Mouse (Mus musculus): ENCODE results near the gene Pde10a.

The Pde10a gene

DNA sequence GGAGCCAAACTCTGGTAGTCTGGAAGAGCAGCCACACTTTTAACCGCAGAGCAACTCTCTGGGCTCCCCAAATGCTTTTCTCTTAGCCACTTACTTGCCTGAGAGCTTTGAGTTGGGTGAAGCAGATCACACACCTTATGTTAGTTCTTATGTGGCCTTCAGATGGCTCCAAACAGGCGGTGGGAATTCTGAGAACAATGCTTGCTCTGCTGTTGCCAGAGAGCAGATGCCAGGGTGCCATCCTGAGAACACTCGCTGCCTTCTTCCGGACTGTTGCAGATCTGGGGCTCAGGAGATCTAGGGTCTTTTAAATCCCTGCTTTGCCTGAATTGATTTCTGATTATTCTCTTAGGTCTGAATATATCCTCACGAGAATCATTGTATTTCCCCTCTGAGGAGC lies 359.5 kb downstream of the Pde10a start:
- no peaks in the 10 kb centered on the region for H3K36me3 ChIP-seq (ENCODE audit: insufficient read depth, low read length)
- no peaks in the 10 kb centered on the region for H3K4me1 ChIP-seq (replicated peaks; ENCODE audit: low read depth, low read length)
- H3K27me3 ChIP-seq (ENCODE audit: insufficient read depth, low read length): 0 out of 2 replicates have a peak, but pooled peaks cover 3% of the 10 kb centered on the region
- no peak for TF ChIP-seq CTCF (conservative IDR thresholded peaks at IDR 0.05; ENCODE audit: low read length)
- no peak overlapping the region for H3K4me3 ChIP-seq (replicated peaks; ENCODE audit: low read length)
- H3K9me3 ChIP-seq (ENCODE audit: low read length): no peaks in the 10 kb centered on the region

DNA sequence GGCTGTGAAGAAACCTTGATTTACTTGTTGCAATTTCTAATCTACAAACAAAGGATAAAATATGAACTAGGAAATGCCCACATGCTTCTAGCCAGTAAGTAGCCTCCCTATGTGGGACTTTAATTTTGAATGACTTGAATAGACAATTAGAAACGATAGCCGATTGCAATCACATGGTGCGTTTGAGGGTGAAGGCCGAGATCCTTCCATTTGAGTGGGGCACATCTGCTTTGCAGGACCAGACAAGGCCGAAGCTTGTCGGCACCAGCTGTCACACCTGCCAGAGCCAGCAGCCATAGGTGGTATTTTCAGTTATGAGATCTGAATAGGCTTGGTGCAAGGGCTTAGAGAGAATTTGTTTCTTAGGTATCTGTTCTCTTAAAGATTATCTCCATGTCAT lies 360.7 kb downstream of the Pde10a start:
- H3K4me3 ChIP-seq (replicated peaks; ENCODE audit: low read length): no peak overlapping the region
- H3K4me1 ChIP-seq (replicated peaks; ENCODE audit: low read depth, low read length): no peaks in the 10 kb centered on the region
- H3K36me3 ChIP-seq (ENCODE audit: insufficient read depth, low read length): no peaks in the 10 kb centered on the region
- H3K27me3 ChIP-seq (ENCODE audit: insufficient read depth, low read length): 0 out of 2 replicates have a peak, but pooled peaks cover 3% of the 10 kb centered on the region
- H3K9me3 ChIP-seq (ENCODE audit: low read length): no peaks in the 10 kb centered on the region
- TF ChIP-seq CTCF (conservative IDR thresholded peaks at IDR 0.05; ENCODE audit: low read length) (no peak), POU5F1 (IDR thresholded peaks at IDR 0.05; ENCODE audit: borderline replicate concordance, low read length) (no peak), NANOG (IDR thresholded peaks at IDR 0.05; ENCODE audit: borderline replicate concordance, low read length) (no peak)

DNA sequence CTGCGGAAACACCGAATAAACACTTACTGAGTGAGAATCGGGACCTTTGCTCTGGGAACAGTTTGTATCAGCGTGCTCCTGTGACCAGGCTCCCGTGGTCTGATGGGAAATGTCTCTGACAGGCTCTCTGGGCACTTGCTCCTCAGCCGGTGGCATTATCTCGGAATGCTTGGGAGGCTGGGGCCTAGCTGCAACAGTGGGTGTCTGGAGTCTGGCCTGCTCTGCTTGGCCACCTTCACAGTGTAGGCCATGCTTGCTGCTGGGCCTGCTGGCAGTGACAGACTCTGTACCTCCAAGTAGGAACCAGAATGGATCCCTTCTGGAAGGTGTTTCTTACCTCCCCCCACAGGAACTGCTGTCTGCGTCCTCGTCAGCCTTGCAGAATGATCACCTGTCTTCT lies 362.9 kb downstream of the Pde10a start:
- TF ChIP-seq CTCF (conservative IDR thresholded peaks at IDR 0.05; ENCODE audit: low read length) (no peak), NANOG (IDR thresholded peaks at IDR 0.05; ENCODE audit: borderline replicate concordance, low read length) (no peak), POU5F1 (IDR thresholded peaks at IDR 0.05; ENCODE audit: borderline replicate concordance, low read length) (no peak)
- Histone ChIP-seq H3K27me3 (ENCODE audit: insufficient read depth, low read length) (peaks cover 10% of the 10 kb centered on the region), H3K4me1 (replicated peaks; ENCODE audit: low read depth, low read length) (no peaks in the 10 kb centered on the region), H3K9me3 (ENCODE audit: low read length) (no peaks in the 10 kb centered on the region), H3K4me3 (replicated peaks; ENCODE audit: low read length) (no peak overlapping the region), H3K36me3 (ENCODE audit: insufficient read depth, low read length) (no peaks in the 10 kb centered on the region)

DNA sequence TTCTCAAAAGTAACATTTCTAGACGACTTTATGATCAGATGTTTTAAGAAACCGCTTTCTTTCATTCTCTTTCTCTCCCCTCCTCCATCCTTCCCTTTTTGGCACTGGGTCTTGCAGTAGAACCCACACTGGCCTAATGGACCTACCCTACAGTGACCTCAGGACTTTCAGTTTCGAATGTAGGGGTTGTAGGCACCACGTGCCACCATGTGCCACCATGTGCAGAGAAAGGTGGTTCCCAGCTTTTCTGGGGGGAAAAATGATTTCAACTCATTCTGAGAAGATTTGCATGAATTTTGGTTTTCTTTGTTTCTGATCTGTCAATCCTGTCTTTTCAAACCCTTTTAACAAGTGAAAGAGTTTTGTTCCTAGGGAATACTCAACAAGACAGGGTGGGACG lies 363.5 kb downstream of the Pde10a start:
- peaks cover 10% of the 10 kb centered on the region for H3K27me3 ChIP-seq (ENCODE audit: insufficient read depth, low read length)
- TF ChIP-seq CTCF (conservative IDR thresholded peaks at IDR 0.05; ENCODE audit: low read length): no peak
- no peak for TF ChIP-seq POU5F1 (IDR thresholded peaks at IDR 0.05; ENCODE audit: borderline replicate concordance, low read length)
- H3K36me3 ChIP-seq (ENCODE audit: insufficient read depth, low read length): no peaks in the 10 kb centered on the region
- H3K4me3 ChIP-seq (replicated peaks; ENCODE audit: low read length): no peak overlapping the region
- no peaks in the 10 kb centered on the region for H3K4me1 ChIP-seq (replicated peaks; ENCODE audit: low read depth, low read length)
- H3K9me3 ChIP-seq (ENCODE audit: low read length): no peaks in the 10 kb centered on the region

DNA sequence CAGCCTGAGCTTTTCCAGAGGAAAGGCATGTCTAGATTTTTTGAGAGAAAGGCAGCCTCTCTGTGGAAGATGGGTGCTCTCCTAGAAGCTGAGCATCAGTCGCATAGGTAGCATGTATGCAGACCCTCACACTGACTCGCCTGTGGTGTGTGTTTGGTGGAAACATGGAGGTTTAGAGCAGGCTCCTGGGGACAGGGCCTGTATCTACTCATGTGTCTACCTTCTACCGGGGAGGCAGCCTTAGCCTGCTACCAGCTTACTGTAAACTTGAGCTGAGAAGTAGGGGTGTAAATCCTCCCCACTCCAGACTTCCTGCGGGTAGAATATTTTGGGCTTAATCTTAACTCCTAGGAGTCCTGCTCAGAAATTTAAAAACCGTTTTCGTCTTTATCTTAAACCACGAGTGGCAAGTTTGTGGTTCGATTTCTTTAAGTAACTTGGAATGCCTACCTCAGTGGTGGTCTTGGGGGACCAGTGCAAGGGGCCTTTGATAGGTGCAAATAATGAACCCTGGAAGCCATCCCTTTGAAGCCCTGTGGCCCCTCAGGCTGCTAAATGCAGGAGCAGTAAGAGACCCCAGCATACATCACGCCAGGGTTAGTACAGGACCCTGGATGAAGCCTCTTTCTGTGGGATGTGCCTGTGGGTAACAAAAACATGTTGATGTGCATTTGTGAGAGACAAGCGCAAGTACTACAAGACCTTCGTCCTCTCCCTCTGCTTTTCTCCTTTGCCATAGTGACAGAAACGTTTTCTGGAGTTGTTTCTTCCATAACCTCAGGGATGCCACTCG lies 367.2 kb downstream of the Pde10a start:
- no peak for TF ChIP-seq CTCF (conservative IDR thresholded peaks at IDR 0.05; ENCODE audit: low read length)
- TF ChIP-seq POU5F1 (IDR thresholded peaks at IDR 0.05; ENCODE audit: borderline replicate concordance, low read length): no peak
- no peak for TF ChIP-seq NANOG (IDR thresholded peaks at IDR 0.05; ENCODE audit: borderline replicate concordance, low read length)
- Histone ChIP-seq H3K9me3 (ENCODE audit: low read length) (no peaks in the 10 kb centered on the region), H3K36me3 (ENCODE audit: insufficient read depth, low read length) (no peaks in the 10 kb centered on the region), H3K4me3 (replicated peaks; ENCODE audit: low read length) (no peak overlapping the region), H3K27me3 (ENCODE audit: insufficient read depth, low read length) (peaks cover 10% of the 10 kb centered on the region), H3K4me1 (replicated peaks; ENCODE audit: low read depth, low read length) (no peaks in the 10 kb centered on the region)

DNA sequence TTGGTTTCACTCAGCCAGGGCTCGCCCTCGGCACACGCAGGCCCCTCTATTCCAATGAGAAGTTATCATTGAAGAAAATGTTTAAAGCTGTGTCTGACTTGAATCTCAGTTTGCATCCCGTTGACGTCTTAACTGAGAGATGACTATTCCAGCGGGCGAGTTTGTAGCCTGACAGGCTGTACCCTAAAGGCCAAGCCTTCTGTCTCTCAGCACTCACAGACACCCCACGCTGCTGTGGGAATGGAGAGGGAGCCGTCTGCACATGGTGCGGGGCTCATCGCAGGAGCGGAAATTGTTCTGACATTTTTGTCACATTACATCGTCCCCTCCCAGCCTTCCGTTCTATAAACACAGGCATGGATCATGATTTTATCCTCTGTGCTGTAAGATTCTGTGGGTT lies 370.8 kb downstream of the Pde10a start:
- TF ChIP-seq POU5F1 (IDR thresholded peaks at IDR 0.05; ENCODE audit: borderline replicate concordance, low read length) (no peak), CTCF (conservative IDR thresholded peaks at IDR 0.05; ENCODE audit: low read length) (no peak), NANOG (IDR thresholded peaks at IDR 0.05; ENCODE audit: borderline replicate concordance, low read length) (no peak)
- no peaks in the 10 kb centered on the region for H3K9me3 ChIP-seq (ENCODE audit: low read length)
- peaks cover 10% of the 10 kb centered on the region for H3K27me3 ChIP-seq (ENCODE audit: insufficient read depth, low read length)
- H3K36me3 ChIP-seq (ENCODE audit: insufficient read depth, low read length): no peaks in the 10 kb centered on the region
- H3K4me3 ChIP-seq (replicated peaks; ENCODE audit: low read length): no peak overlapping the region
- H3K4me1 ChIP-seq (replicated peaks; ENCODE audit: low read depth, low read length): no peaks in the 10 kb centered on the region

DNA sequence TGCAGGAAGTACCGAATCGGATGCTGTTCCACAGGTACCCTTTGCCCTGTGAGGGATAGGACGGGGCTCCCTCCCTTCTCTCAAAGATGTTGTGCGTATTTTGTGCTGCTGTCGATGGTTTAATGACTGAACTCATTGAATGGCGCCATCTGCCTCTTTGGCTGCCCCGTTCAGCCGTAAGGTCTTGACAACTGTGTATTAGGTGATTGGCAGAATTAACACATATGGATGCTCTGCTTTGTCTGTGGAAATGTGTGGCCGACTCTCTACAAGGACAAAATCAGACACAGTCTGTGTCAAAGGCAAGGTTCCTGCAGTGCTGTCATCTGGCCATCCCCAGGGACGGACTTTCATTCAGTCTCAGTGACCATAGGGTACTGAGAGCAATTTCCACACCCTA lies 372.6 kb downstream of the Pde10a start:
- H3K27me3 ChIP-seq (ENCODE audit: insufficient read depth, low read length): no peaks in the 10 kb centered on the region
- no peaks in the 10 kb centered on the region for H3K9me3 ChIP-seq (ENCODE audit: low read length)
- no peaks in the 10 kb centered on the region for H3K36me3 ChIP-seq (ENCODE audit: insufficient read depth, low read length)
- no peaks in the 10 kb centered on the region for H3K4me1 ChIP-seq (replicated peaks; ENCODE audit: low read depth, low read length)
- no peak overlapping the region for H3K4me3 ChIP-seq (replicated peaks; ENCODE audit: low read length)
- no peak for TF ChIP-seq POU5F1 (IDR thresholded peaks at IDR 0.05; ENCODE audit: borderline replicate concordance, low read length)
- TF ChIP-seq CTCF (conservative IDR thresholded peaks at IDR 0.05; ENCODE audit: low read length): no peak
- no peak for TF ChIP-seq NANOG (IDR thresholded peaks at IDR 0.05; ENCODE audit: borderline replicate concordance, low read length)

DNA sequence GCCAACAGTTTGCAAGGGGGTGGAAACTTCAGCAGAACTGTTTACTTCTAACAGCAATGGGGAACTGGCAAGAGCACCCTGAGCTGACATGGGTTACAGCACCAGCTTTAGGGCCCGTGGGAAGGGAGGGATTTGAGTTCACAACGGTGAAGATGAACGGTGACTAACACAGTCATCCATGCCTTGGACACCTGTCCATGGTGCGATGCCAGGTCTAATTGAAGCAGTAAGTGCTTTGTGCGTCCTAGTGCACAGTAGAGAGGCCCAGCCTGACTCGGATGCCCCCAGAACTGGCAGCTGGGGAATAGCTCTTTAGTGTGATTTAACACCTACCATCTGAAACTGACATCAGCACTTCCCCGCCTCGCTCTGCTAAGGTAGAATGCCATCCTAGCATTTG lies 373.0 kb downstream of the Pde10a start:
- Histone ChIP-seq H3K4me3 (replicated peaks; ENCODE audit: low read length) (no peak overlapping the region), H3K4me1 (replicated peaks; ENCODE audit: low read depth, low read length) (no peaks in the 10 kb centered on the region), H3K27me3 (ENCODE audit: insufficient read depth, low read length) (no peaks in the 10 kb centered on the region), H3K36me3 (ENCODE audit: insufficient read depth, low read length) (no peaks in the 10 kb centered on the region), H3K9me3 (ENCODE audit: low read length) (no peaks in the 10 kb centered on the region)
- TF ChIP-seq POU5F1 (IDR thresholded peaks at IDR 0.05; ENCODE audit: borderline replicate concordance, low read length) (no peak), NANOG (IDR thresholded peaks at IDR 0.05; ENCODE audit: borderline replicate concordance, low read length) (no peak), CTCF (conservative IDR thresholded peaks at IDR 0.05; ENCODE audit: low read length) (no peak)

DNA sequence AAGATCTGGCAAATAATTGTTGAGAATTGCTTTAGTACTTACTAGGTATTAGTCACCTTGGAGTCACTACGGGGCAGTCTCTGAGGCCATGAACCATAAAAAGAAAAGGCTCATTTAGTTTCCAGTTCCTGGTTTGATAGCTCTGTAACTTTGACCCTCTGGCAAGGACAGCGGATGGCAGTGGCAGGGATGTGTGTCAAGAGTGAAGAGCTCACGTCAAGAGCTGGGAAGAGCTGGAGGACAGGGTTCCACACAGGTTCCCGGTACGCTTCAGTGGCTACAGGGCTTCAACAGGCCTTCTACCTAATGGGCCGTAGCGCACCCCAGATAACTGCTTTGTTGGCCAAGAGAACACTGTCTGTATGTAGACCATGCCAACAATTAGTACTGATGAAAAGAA lies 374.0 kb downstream of the Pde10a start:
- H3K36me3 ChIP-seq (ENCODE audit: insufficient read depth, low read length): no peaks in the 10 kb centered on the region
- no peaks in the 10 kb centered on the region for H3K4me1 ChIP-seq (replicated peaks; ENCODE audit: low read depth, low read length)
- TF ChIP-seq POU5F1 (IDR thresholded peaks at IDR 0.05; ENCODE audit: borderline replicate concordance, low read length): no peak
- TF ChIP-seq CTCF (conservative IDR thresholded peaks at IDR 0.05; ENCODE audit: low read length): no peak
- TF ChIP-seq NANOG (IDR thresholded peaks at IDR 0.05; ENCODE audit: borderline replicate concordance, low read length): no peak
- H3K9me3 ChIP-seq (ENCODE audit: low read length): no peaks in the 10 kb centered on the region
- no peak overlapping the region for H3K4me3 ChIP-seq (replicated peaks; ENCODE audit: low read length)
- no peaks in the 10 kb centered on the region for H3K27me3 ChIP-seq (ENCODE audit: insufficient read depth, low read length)
